ENCODE assay signal across 8 mouse cellular contexts in the genomic region with DNA sequence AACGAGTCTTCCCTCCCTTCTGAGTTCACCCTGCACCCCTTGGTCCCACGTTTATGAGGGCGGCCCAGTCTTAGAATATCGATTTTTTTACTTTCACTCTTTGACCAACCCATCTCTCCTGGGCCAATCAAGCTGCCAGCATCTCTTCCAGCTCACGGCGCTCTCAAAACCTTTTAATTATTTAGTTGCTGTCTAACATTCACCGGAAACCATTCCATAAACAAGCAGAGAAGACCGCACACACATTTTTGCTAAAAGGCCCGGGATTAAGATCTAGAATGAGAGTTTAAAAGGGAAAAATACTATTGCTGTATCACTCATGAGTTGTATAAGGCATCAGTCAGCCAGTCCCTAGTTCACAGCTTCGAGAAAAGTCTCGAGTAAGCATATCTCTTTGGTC. TPM values are rescaled to one million over a fixed set of nuclear protein-coding genes. Genes with fewer than 3 reads are reported as not detected.
DNase-seq lines count a peak whose midpoint lies in the region; ATAC-seq and TF ChIP-seq lines count a peak whose summit lies in the region.

No protein-coding gene starts in this region.

- no peak for TF ChIP-seq EP300 in liver, embryonic 14.5 days (IDR thresholded peaks at IDR 0.05; ENCODE audit: low read depth)
- no peak for TF ChIP-seq EP300 in stomach, postnatal 0 days (optimal IDR thresholded peaks at IDR 0.05)

- no peaks in the 10 kb centered on the region for H3K36me3 ChIP-seq in heart, embryonic 12.5 days
- H3K36me3 ChIP-seq in neural tube, embryonic 12.5 days: no peaks in the 10 kb centered on the region
- H3K36me3 ChIP-seq in liver, embryonic 14.5 days (replicated peaks; ENCODE audit: control insufficient read depth, insufficient read depth, low read depth): no peaks in the 10 kb centered on the region
- H3K36me3 ChIP-seq in stomach, postnatal 0 days (ENCODE audit: control insufficient read depth, insufficient read depth, low read length): no peaks in the 10 kb centered on the region

- no peak for DNase-seq in heart, adult 9 months (ENCODE audit: low spot score in 2 of 2)
- DNase-seq in neural tube, embryonic 10.5 days (ENCODE audit: extremely low spot score, low spot score): no peak
- DNase-seq in liver, embryonic 14.5 days (ENCODE audit: low read depth in 3 of 3, low spot score in 3 of 3): no peak
- DNase-seq in stomach, postnatal 0 days (ENCODE audit: low spot score): no peak
- DNase-seq in urinary bladder, postnatal 25 days (ENCODE audit: low spot score): no peak
- DNase-seq in cerebellum, adult 2 months: no peak

- H3K4me2 ChIP-seq in heart, embryonic 12.5 days: peak overlapping the region; percentile 95
- H3K4me2 ChIP-seq in neural tube, embryonic 12.5 days (replicated peaks): 0 out of 2 replicates have a peak overlapping the region, but pooled peaks have one; percentile 78
- H3K4me2 ChIP-seq in liver, embryonic 14.5 days (ENCODE audit: low read depth): peak overlapping the region; percentile 77
- no peak overlapping the region for H3K4me2 ChIP-seq in stomach, postnatal 0 days (replicated peaks; ENCODE audit: low read depth)

- peak overlapping the region; percentile 60 for H3K4me3 ChIP-seq in heart, embryonic 12.5 days
- no peak overlapping the region for H3K4me3 ChIP-seq in neural tube, embryonic 12.5 days
- no peak overlapping the region for H3K4me3 ChIP-seq in liver, embryonic 14.5 days (ENCODE audit: insufficient read depth in 1 of 2, low read depth in 2 of 2, low read length in 2 of 2)
- peak overlapping the region; percentile 51 for H3K4me3 ChIP-seq in stomach, postnatal 0 days (ENCODE audit: low read depth, low read length)
- no peak overlapping the region for H3K4me3 ChIP-seq in cerebellum, adult 2 months (replicated peaks; ENCODE audit: insufficient read depth, low read depth, low read length)

- no peak overlapping the region for H3K27ac ChIP-seq in heart, embryonic 12.5 days (ENCODE audit: poor library complexity, severe bottlenecking)
- H3K27ac ChIP-seq in neural tube, embryonic 12.5 days: no peak overlapping the region
- no peak overlapping the region for H3K27ac ChIP-seq in liver, embryonic 14.5 days
- H3K27ac ChIP-seq in stomach, postnatal 0 days (replicated peaks): no peak overlapping the region
- no peak overlapping the region for H3K27ac ChIP-seq in cerebellum, adult 2 months (ENCODE audit: insufficient read depth, low read length)

- peaks cover 20% of the 10 kb centered on the region for H3K27me3 ChIP-seq in heart, embryonic 12.5 days (replicated peaks)
- peaks cover 93% of the 10 kb centered on the region for H3K27me3 ChIP-seq in neural tube, embryonic 12.5 days (replicated peaks)
- peaks cover 100% of the 10 kb centered on the region for H3K27me3 ChIP-seq in liver, embryonic 14.5 days (ENCODE audit: control insufficient read depth, insufficient read depth, low read length)
- peaks cover 18% of the 10 kb centered on the region; the same call in 1 of the 2 replicates for H3K27me3 ChIP-seq in stomach, postnatal 0 days (ENCODE audit: control insufficient read depth, insufficient read depth, low read length)
- peaks cover 38% of the 10 kb centered on the region for H3K27me3 ChIP-seq in cerebellum, adult 2 months (ENCODE audit: control insufficient read depth, insufficient read depth, low read length)

- no peak for ATAC-seq in heart, embryonic 12.5 days (ENCODE audit: insufficient number of reproducible peaks, low FRiP score)
- ATAC-seq in neural tube, embryonic 12.5 days (ENCODE audit: low FRiP score, low read depth): no peak
- ATAC-seq in liver, embryonic 14.5 days (ENCODE audit: insufficient read depth): no peak
- no peak for ATAC-seq in stomach, postnatal 0 days (ENCODE audit: low FRiP score, low TSS enrichment)

- no peaks in the 10 kb centered on the region for H3K9me3 ChIP-seq in heart, embryonic 12.5 days (replicated peaks)
- no peaks in the 10 kb centered on the region for H3K9me3 ChIP-seq in neural tube, embryonic 12.5 days
- no peaks in the 10 kb centered on the region for H3K9me3 ChIP-seq in liver, embryonic 14.5 days (ENCODE audit: control insufficient read depth, low read length)
- no peaks in the 10 kb centered on the region for H3K9me3 ChIP-seq in stomach, postnatal 0 days (ENCODE audit: control insufficient read depth, low read length)

- TF ChIP-seq CTCF in liver, embryonic 14.5 days (IDR thresholded peaks at IDR 0.05; ENCODE audit: low read depth): no peak
- no peak for TF ChIP-seq CTCF in stomach, postnatal 0 days (IDR thresholded peaks at IDR 0.05; ENCODE audit: low read depth)
- no peak for TF ChIP-seq CTCF in cerebellum, adult 2 months (IDR thresholded peaks at IDR 0.05; ENCODE audit: borderline replicate concordance, insufficient read depth, low read depth, low read length)

- no peak overlapping the region; the same call in 1 of the 2 replicates for H3K9ac ChIP-seq in heart, embryonic 12.5 days
- no peak overlapping the region for H3K9ac ChIP-seq in neural tube, embryonic 12.5 days
- H3K9ac ChIP-seq in liver, embryonic 14.5 days (replicated peaks): no peak overlapping the region
- no peak overlapping the region for H3K9ac ChIP-seq in stomach, postnatal 0 days (ENCODE audit: low read length)

- WGBS in heart, embryonic 12.5 days: 6% methylated on average over 11 of the region's 11 CpGs
- 2% methylated on average over 11 of the region's 11 CpGs for WGBS in neural tube, embryonic 12.5 days
- WGBS in liver, embryonic 14.5 days (ENCODE audit: insufficient replicate concordance): 7% methylated on average over 11 of the region's 11 CpGs
- 20% methylated on average over 11 of the region's 11 CpGs for WGBS in stomach, postnatal 0 days
- 11% methylated on average over 11 of the region's 11 CpGs for WGBS in cerebellum, adult 2 months

- TF ChIP-seq POLR2A in cerebellum, adult 2 months (IDR thresholded peaks at IDR 0.05; ENCODE audit: borderline replicate concordance, insufficient read depth, low read length): no peak

- peaks cover 42% of the 10 kb centered on the region for H3K4me1 ChIP-seq in heart, embryonic 12.5 days (replicated peaks)
- peaks cover 32% of the 10 kb centered on the region for H3K4me1 ChIP-seq in neural tube, embryonic 12.5 days
- H3K4me1 ChIP-seq in liver, embryonic 14.5 days (replicated peaks; ENCODE audit: control insufficient read depth in 2 of 2, insufficient read depth in 2 of 2, low read length in 1 of 2): no peaks in the 10 kb centered on the region
- H3K4me1 ChIP-seq in stomach, postnatal 0 days (replicated peaks; ENCODE audit: control insufficient read depth, insufficient read depth): peaks cover 4% of the 10 kb centered on the region; the same call in 1 of the 2 replicates
- H3K4me1 ChIP-seq in cerebellum, adult 2 months (ENCODE audit: control insufficient read depth, insufficient read depth, low read length): no peaks in the 10 kb centered on the region; the same call in 1 of the 2 replicates

RNA-seq across cellular contexts. Expression of a gene that starts 0.8 kb away (rescaled TPM):
- polyA plus RNA-seq in heart, embryonic 12.5 days (2016; fragmentation: Nextera tagmentation; extraction: Ambion mirVana): 1.7 and 1.8 TPM in 2 replicates
- 0.23 and 0.72 TPM in 2 replicates for polyA plus RNA-seq in neural tube, embryonic 12.5 days (2016; fragmentation: Nextera tagmentation; extraction: Ambion mirVana)
- not detected in 2 replicates for polyA plus RNA-seq in liver, embryonic 14.5 days (2012; rRNA removed)
- polyA plus RNA-seq in liver, embryonic 14.5 days (2014; fragmentation: Nextera tagmentation; extraction: Ambion mirVana): not detected in 2 replicates
- polyA plus RNA-seq in stomach, postnatal 0 days (2015; fragmentation: Nextera tagmentation; extraction: Ambion mirVana): not detected in 2 replicates
- polyA plus RNA-seq in cerebellum, adult 2 months (2012; rRNA removed): 0.30 TPM in 1 of 2 replicates, not detected in the other

RNA-seq across cellular contexts. Expression of a gene that starts 9.1 kb away (rescaled TPM):
- 1.0 TPM in 1 of 2 replicates, not detected in the other for polyA plus RNA-seq in heart, embryonic 12.5 days (2016; fragmentation: Nextera tagmentation; extraction: Ambion mirVana)
- polyA plus RNA-seq in neural tube, embryonic 12.5 days (2016; fragmentation: Nextera tagmentation; extraction: Ambion mirVana): 0.78 and 0.94 TPM in 2 replicates
- polyA plus RNA-seq in liver, embryonic 14.5 days (2012; rRNA removed): not detected in 2 replicates
- polyA plus RNA-seq in liver, embryonic 14.5 days (2014; fragmentation: Nextera tagmentation; extraction: Ambion mirVana): not detected in 2 replicates
- polyA plus RNA-seq in stomach, postnatal 0 days (2015; fragmentation: Nextera tagmentation; extraction: Ambion mirVana): not detected in 2 replicates
- polyA plus RNA-seq in cerebellum, adult 2 months (2012; rRNA removed): not detected in 2 replicates

RNA-seq across cellular contexts. Expression of a gene that starts 9.6 kb away (rescaled TPM):
- 7.9 and 8.0 TPM in 2 replicates for polyA plus RNA-seq in heart, embryonic 12.5 days (2016; fragmentation: Nextera tagmentation; extraction: Ambion mirVana)
- 11.5 and 12.1 TPM in 2 replicates for polyA plus RNA-seq in neural tube, embryonic 12.5 days (2016; fragmentation: Nextera tagmentation; extraction: Ambion mirVana)
- 0.16 and 0.30 TPM in 2 replicates for polyA plus RNA-seq in liver, embryonic 14.5 days (2012; rRNA removed)
- polyA plus RNA-seq in liver, embryonic 14.5 days (2014; fragmentation: Nextera tagmentation; extraction: Ambion mirVana): 0.38 and 0.63 TPM in 2 replicates
- 7.5 and 8.9 TPM in 2 replicates for polyA plus RNA-seq in stomach, postnatal 0 days (2015; fragmentation: Nextera tagmentation; extraction: Ambion mirVana)
- polyA plus RNA-seq in cerebellum, adult 2 months (2012; rRNA removed): 1.2 and 1.3 TPM in 2 replicates

Comparison
In these comparisons a context has a peak if more than half of its experiments do, and no peak if none do; other contexts are left out.
1. H3K4me3 ChIP-seq: peak in heart, embryonic 12.5 days (single experiment) and stomach, postnatal 0 days (single experiment); none in neural tube, embryonic 12.5 days (single experiment), liver, embryonic 14.5 days (0 of 2) and cerebellum, adult 2 months (single experiment).